Mouse (Mus musculus) CH12.LX (cell line): Measurements from ENCODE around the gene Gm37240. TPM values are rescaled to one million over a fixed set of nuclear protein-coding genes. Genes with fewer than 3 reads are reported as not detected.
A peak's percentile ranks its signal among the peaks of the same experiment; 100 is the strongest.

Experiments used
- DNase-seq: peaks from one replicate; pipeline ENCODE4 v3.0.0-alpha.2; 2013; ENCODE audit errors: extremely low read depth
- H3K27ac ChIP-seq: 2 replicates; pipeline ENCODE4 v1.5.1; 2012; ENCODE audit warnings: low read depth, mild to moderate bottlenecking, control low read depth, moderate library complexity; ENCODE audit not compliant: insufficient read depth
- H3K27me3 ChIP-seq: replicated peaks from 2 replicates; pipeline ENCODE3; 2012; ENCODE audit warnings: inconsistent platforms
- H3K36me3 ChIP-seq, 2 experiments: replicated peaks in 1 of 2; 2 replicates each; pipeline versions ENCODE3 to v1.6.1; 2012; ENCODE audit warnings: inconsistent platforms in 1 of 2, low read length in 1 of 2, mild to moderate bottlenecking in 1 of 2, mixed read lengths in 1 of 2, moderate library complexity in 1 of 2; ENCODE audit not compliant: control insufficient read depth in 1 of 2, insufficient read depth in 1 of 2
- H3K4me1 ChIP-seq, 2 experiments: 2 replicates each; pipeline ENCODE4 v1.6.1; 2012; ENCODE audit warnings: inconsistent platforms in 1 of 2, moderate library complexity in 1 of 2; ENCODE audit not compliant: insufficient read depth in 2 of 2, control insufficient read depth in 1 of 2
- H3K4me2 ChIP-seq: 2 replicates; pipeline ENCODE4 v1.6.1; 2012; ENCODE audit warnings: low read depth, mild to moderate bottlenecking, control low read depth; ENCODE audit not compliant: poor library complexity, insufficient read depth, severe bottlenecking
- H3K4me3 ChIP-seq, 3 experiments: fragments of 150-350 bp in 1 of 3; sonication (generic) in 1 of 3; replicated peaks in 1 of 3; 2 replicates each; pipeline versions ENCODE3 to v1.5.1; 2011 to 2012; ENCODE audit warnings: low read depth in 2 of 3, low read length in 2 of 3, mild to moderate bottlenecking in 2 of 3, moderate library complexity in 2 of 3, control low read depth in 1 of 3, improper control_type of control experiment in 1 of 3, inconsistent platforms in 1 of 3, mixed read lengths in 1 of 3; ENCODE audit not compliant: poor library complexity in 1 of 3
- H3K79me2 ChIP-seq: replicated peaks from 2 replicates; pipeline ENCODE4 v1.6.1; 2012; ENCODE audit warnings: mild to moderate bottlenecking, moderate library complexity; ENCODE audit not compliant: control insufficient read depth, poor library complexity, insufficient read depth, severe bottlenecking; ENCODE audit errors: extremely low read depth
- H3K9ac ChIP-seq: 2 replicates; pipeline ENCODE4 v1.6.1; 2012; ENCODE audit warnings: low read depth, mild to moderate bottlenecking, control low read depth, moderate library complexity; ENCODE audit not compliant: insufficient read depth
- H3K9me3 ChIP-seq: replicated peaks from 2 replicates; pipeline ENCODE3; 2012; ENCODE audit warnings: low read length, inconsistent platforms, mixed read lengths
- BHLHE40 ChIP-seq: IDR thresholded peaks from 2 replicates; pipeline ENCODE4 v1.6.1; 2011; ENCODE audit warnings: mild to moderate bottlenecking, low read depth, low read length, improper control_type of control experiment
- CHD1 ChIP-seq: IDR thresholded peaks from 2 replicates; pipeline ENCODE4 v1.6.1; 2012; ENCODE audit warnings: low read depth, low read length, improper control_type of control experiment, inconsistent platforms
- CHD2 ChIP-seq: IDR thresholded peaks from 2 replicates; pipeline ENCODE4 v1.6.1; 2011; ENCODE audit warnings: low read length, improper control_type of control experiment
- CTCF ChIP-seq, 2 experiments: IDR thresholded peaks in 1 of 2; conservative IDR thresholded peaks in 1 of 2; 2 replicates each; pipeline ENCODE4 v1.5.1; 2011 to 2012; ENCODE audit warnings: low read depth in 2 of 2, low read length in 2 of 2, improper control_type of control experiment in 1 of 2, inconsistent platforms in 1 of 2, mild to moderate bottlenecking in 1 of 2, moderate library complexity in 1 of 2
- E2F4 ChIP-seq: IDR thresholded peaks from 2 replicates; pipeline ENCODE4 v1.6.1; 2011; ENCODE audit warnings: low read depth, low read length, improper control_type of control experiment; ENCODE audit not compliant: insufficient replicate concordance
- EP300 ChIP-seq: IDR thresholded peaks from 2 replicates; pipeline ENCODE4 v1.6.1; 2011; ENCODE audit warnings: low read length, improper control_type of control experiment
- GABPA ChIP-seq: IDR thresholded peaks from 2 replicates; pipeline ENCODE4 v1.6.1; 2012; ENCODE audit warnings: low read depth, low read length, improper control_type of control experiment, inconsistent platforms; ENCODE audit not compliant: insufficient replicate concordance
- HCFC1 ChIP-seq: IDR thresholded peaks from 2 replicates; pipeline ENCODE4 v1.6.1; 2012; ENCODE audit warnings: low read depth, mild to moderate bottlenecking, inconsistent platforms, low read length, improper control_type of control experiment
- IRF4 ChIP-seq: IDR thresholded peaks from 2 replicates; pipeline ENCODE4 v1.6.1; 2014; ENCODE audit warnings: low read depth, mild to moderate bottlenecking, inconsistent platforms, low read length, improper control_type of control experiment
- JUN ChIP-seq: IDR thresholded peaks from 2 replicates; pipeline ENCODE4 v1.6.1; 2011; ENCODE audit warnings: low read depth, mild to moderate bottlenecking, low read length, improper control_type of control experiment, moderate library complexity; ENCODE audit not compliant: insufficient read depth
- JUND ChIP-seq: conservative IDR thresholded peaks from 2 replicates; pipeline ENCODE4 v1.6.1; 2011; ENCODE audit warnings: low read depth, low read length, improper control_type of control experiment
- KAT2A ChIP-seq: IDR thresholded peaks from 2 replicates; pipeline ENCODE4 v1.6.1; 2012; ENCODE audit warnings: low read length, improper control_type of control experiment, inconsistent platforms; ENCODE audit not compliant: insufficient replicate concordance
- MAX ChIP-seq: IDR thresholded peaks from 2 replicates; pipeline ENCODE4 v1.6.1; 2011; ENCODE audit warnings: low read length, improper control_type of control experiment
- MAZ ChIP-seq: IDR thresholded peaks from 2 replicates; pipeline ENCODE4 v1.6.1; 2012; ENCODE audit warnings: low read depth, mild to moderate bottlenecking, inconsistent platforms, low read length, improper control_type of control experiment, moderate library complexity
- MXI1 ChIP-seq: IDR thresholded peaks from 2 replicates; pipeline ENCODE4 v1.6.1; 2011; ENCODE audit warnings: mild to moderate bottlenecking, low read depth, low read length, improper control_type of control experiment
- MYC ChIP-seq: IDR thresholded peaks from 2 replicates; pipeline ENCODE4 v1.6.1; 2011; ENCODE audit warnings: low read depth, mild to moderate bottlenecking, improper control_type of control experiment, low read length
- NELFE ChIP-seq: IDR thresholded peaks from 2 replicates; pipeline ENCODE4 v1.6.1; 2011; ENCODE audit warnings: low read depth, low read length, improper control_type of control experiment
- NRF1 ChIP-seq: IDR thresholded peaks from 2 replicates; pipeline ENCODE4 v1.6.1; 2014; ENCODE audit warnings: low read depth, mild to moderate bottlenecking, inconsistent platforms, low read length, improper control_type of control experiment, moderate library complexity
- PAX5 ChIP-seq: IDR thresholded peaks from 2 replicates; pipeline ENCODE4 v1.6.1; 2012; ENCODE audit warnings: low read length, inconsistent platforms, mixed read lengths
- POLR2A ChIP-seq: IDR thresholded peaks from 2 replicates; pipeline ENCODE4 v1.6.1; 2011; ENCODE audit warnings: low read depth, mild to moderate bottlenecking, improper control_type of control experiment, low read length
- RAD21 ChIP-seq: IDR thresholded peaks from 2 replicates; pipeline ENCODE4 v1.6.1; 2011; ENCODE audit warnings: low read depth, mild to moderate bottlenecking, low read length, improper control_type of control experiment, moderate library complexity
- RCOR1 ChIP-seq: conservative IDR thresholded peaks from 2 replicates; pipeline ENCODE4 v1.6.1; 2012; ENCODE audit warnings: low read depth, mild to moderate bottlenecking, inconsistent platforms, low read length, improper control_type of control experiment
- SIN3A ChIP-seq: IDR thresholded peaks from 2 replicates; pipeline ENCODE4 v1.6.1; 2012; ENCODE audit warnings: low read length, improper control_type of control experiment, inconsistent platforms
- SMC3 ChIP-seq: IDR thresholded peaks from 2 replicates; pipeline ENCODE4 v1.6.1; 2011; ENCODE audit warnings: low read depth, low read length, improper control_type of control experiment
- TCF12 ChIP-seq: IDR thresholded peaks from 2 replicates; pipeline ENCODE4 v1.6.1; 2014; ENCODE audit warnings: low read depth, mild to moderate bottlenecking, inconsistent platforms, low read length, improper control_type of control experiment
- UBTF ChIP-seq: IDR thresholded peaks from 2 replicates; pipeline ENCODE4 v1.6.1; 2012; ENCODE audit warnings: low read depth, mild to moderate bottlenecking, inconsistent platforms, low read length, improper control_type of control experiment, moderate library complexity
- USF2 ChIP-seq: conservative IDR thresholded peaks from 2 replicates; pipeline ENCODE4 v1.6.1; 2011; ENCODE audit warnings: low read depth, low read length, improper control_type of control experiment
- ZC3H11A ChIP-seq: IDR thresholded peaks from 2 replicates; pipeline ENCODE4 v1.6.1; 2012; ENCODE audit warnings: low read depth, mild to moderate bottlenecking, inconsistent platforms, low read length, improper control_type of control experiment
- ZMIZ1 ChIP-seq: IDR thresholded peaks from 2 replicates; pipeline ENCODE4 v1.6.1; 2012; ENCODE audit warnings: low read depth, mild to moderate bottlenecking, inconsistent platforms, low read length, improper control_type of control experiment
- dilution Hi-C: fragments of 300-500 bp; cut with MboI; formaldehyde crosslinking; loops from 2 replicates; pipeline ENCODE4 v1.14.3; 2020; ENCODE audit warnings: low sequenced_read_pairs; ENCODE audit not compliant: extremely low pct_unique_long_range_greater_than_20kb, extremely low pct_ligation_motif_present
- in situ Hi-C: fragments of 300-500 bp; cut with MboI; formaldehyde crosslinking; loops from 3 replicates; pipeline ENCODE4 v1.14.3; 2019; ENCODE audit warnings: low sequenced_read_pairs, low pct_ligation_motif_present, low pct_unique_long_range_greater_than_20kb, mixed read lengths
- polyA plus RNA-seq: library from polyadenylated mRNA; unstranded; fragments of >175 nt; gene quantifications from 2 replicates; pipeline ENCODE4 v1.2.1, GENCODE M21; 2012; ENCODE audit warnings: low read depth; ENCODE audit not compliant: insufficient read length
- total RNA-seq, 2 experiments: library from RNA; depleted of rRNA; stranded (reverse); fragments of 300-350 nt in 1 of 2; fragments of >200 nt in 1 of 2; gene quantifications; 2 replicates each; pipeline ENCODE4 v1.2.3; 2012 to 2014

The Gm37240 gene
- total and polyA plus RNA-seq, 3 experiments, result 0.08 to 0.19 (median 0.14) TPM

- no peak for DNase-seq
- Histone ChIP-seq H3K4me2 (no peak overlapping the region), H3K79me2 (no peaks in the 10 kb centered on the region), H3K9me3 (no peaks in the 10 kb centered on the region), H3K27ac (no peak overlapping the region), H3K27me3 (no peaks in the 10 kb centered on the region), H3K4me3 (no peak overlapping the region), H3K4me1 (no peaks in the 10 kb centered on the region), H3K9ac (no peak overlapping the region), H3K36me3 (peaks cover 36 to 73% of the 10 kb centered on the region in 2 experiments)
- dilution Hi-C loops, result no loop called here
- in situ Hi-C loops, result no loop called here
- TF ChIP-seq IRF4 (no peak), SIN3A (no peak), MAX (no peak), KAT2A (no peak), POLR2A (no peak), E2F4 (no peak)
Observed at GRCm38 (mm10) chr3:85582726-85583125, 304.6 kb downstream of the Gm37240 start.

GRCm38 (mm10) chr3:85573864-85574830 is 313.2 kb downstream of the Gm37240 start, which contains the start of gene Gatb:
Gene Gatb (plus strand): TSS chr3:85574119.
- H3K9me3 ChIP-seq, result no peaks in the 10 kb centered on the region
- H3K79me2 ChIP-seq, result no peaks in the 10 kb centered on the region
- DNase-seq, result peak; percentile 99
- H3K9ac ChIP-seq, result peak within 1 kb of the TSS; percentile 91
- H3K4me2 ChIP-seq, result peak within 1 kb of the TSS; percentile 90
- in situ Hi-C loops, result loop anchor here (25.0 kb wide), 1 partner anchor 637 kb away; no protein-coding TSS in a partner anchor
- H3K4me1 ChIP-seq, result peaks cover 0 to 36% of the 10 kb centered on the region in 2 experiments; a peak in 2 of 4 replicates
- H3K36me3 ChIP-seq, result peaks cover 10 to 18% of the 10 kb centered on the region in 2 experiments
- no peaks in the 10 kb centered on the region for H3K27me3 ChIP-seq
- H3K27ac ChIP-seq, result peak within 1 kb of the TSS; percentile 83
- dilution Hi-C loops, result no loop called here
- H3K4me3 ChIP-seq, result peak within 1 kb of the TSS; percentile 71 to 90 (median 85)
- TF ChIP-seq HCFC1 (peak; percentile 97), GABPA (peak; percentile 85; the same call in 1 of the 2 replicates), BHLHE40 (peak; percentile 77), PAX5 (no peak), POLR2A (peak; percentile 93), NELFE (peak; percentile 79; the same call in 1 of the 2 replicates), TCF12 (peak; percentile 76), SIN3A (peak; percentile 88), RAD21 (no peak), ZMIZ1 (no peak; the same call in 1 of the 2 replicates), JUND (no peak), MAZ (peak; percentile 85), JUN (no peak), MXI1 (peak; percentile 92), NRF1 (peak; percentile 55), RCOR1 (0 out of 2 replicates have a peak, but pooled peaks have one; percentile 16), UBTF (0 out of 2 replicates have a peak, but pooled peaks have one; percentile 38), ZC3H11A (no peak), MYC (peak; percentile 89), EP300 (no peak), CTCF (conservative IDR thresholded peaks at IDR 0.05 in 1 of 2, IDR thresholded peaks at IDR 0.05 in 1 of 2; ENCODE audit: low read depth in 2 of 2, low read length in 2 of 2) (peak in 1 of 2 experiments; percentile 67; a peak in 2 of 4 replicates), CHD1 (no peak), KAT2A (peak; percentile 99), CHD2 (no peak; the same call in 1 of the 2 replicates), USF2 (peak; percentile 90), MAX (peak; percentile 84), SMC3 (peak; percentile 12; the same call in 1 of the 2 replicates)
